Mouse (Mus musculus) regulatory T cell (primary cell): ENCODE measurements around the gene Slirp.

ENCODE experiments used
- in situ Hi-C: fragments of 300-600 bp; cut with MboI, MseI; formaldehyde crosslinking; loops from one replicate; pipeline ENCODE4 v1.15.1; 2025; ENCODE audit warnings: high pct_unique_total_duplicates

Gene Slirp

GRCm38 (mm10) chr12:87443700-87444122 lies at the start of gene Slirp, which contains the start of gene Alkbh1:
Gene Slirp, plus strand, starts transcription at chr12:87443896.
Gene Alkbh1, minus strand, starts transcription at chr12:87444017.
- in situ Hi-C loops, result no loop called here

GRCm38 (mm10) chr12:87394316-87394715 lies 49.4 kb upstream of the Slirp start:
- in situ Hi-C loops, result no loop called here

GRCm38 (mm10) chr12:87397126-87397525 lies 46.6 kb upstream of the Slirp start:
- in situ Hi-C loops, result no loop called here

- in situ Hi-C loops, result no loop called here
Measured at GRCm38 (mm10) chr12:87397811-87398417, 45.8 kb upstream of the Slirp start.

- in situ Hi-C loops, result no loop called here
Measured at GRCm38 (mm10) chr12:87399119-87399819, 44.4 kb upstream of the Slirp start.

GRCm38 (mm10) chr12:87401883-87402282 lies 41.8 kb upstream of the Slirp start:
- in situ Hi-C loops, result no loop called here

- in situ Hi-C loops, result no loop called here
Measured at GRCm38 (mm10) chr12:87405165-87405564, 38.5 kb upstream of the Slirp start.

GRCm38 (mm10) chr12:87405721-87406120 lies 38.0 kb upstream of the Slirp start:
- in situ Hi-C loops, result no loop called here

- in situ Hi-C loops, result no loop called here
Measured at GRCm38 (mm10) chr12:87407869-87408605, 35.7 kb upstream of the Slirp start.

GRCm38 (mm10) chr12:87409123-87409522 lies 34.6 kb upstream of the Slirp start:
- in situ Hi-C loops, result no loop called here

- in situ Hi-C loops, result no loop called here
Measured at GRCm38 (mm10) chr12:87410999-87411398, 32.7 kb upstream of the Slirp start.

- in situ Hi-C loops, result no loop called here
Measured at GRCm38 (mm10) chr12:87413179-87413790, 30.4 kb upstream of the Slirp start.

GRCm38 (mm10) chr12:87415358-87415757 lies 28.3 kb upstream of the Slirp start:
- in situ Hi-C loops, result no loop called here

GRCm38 (mm10) chr12:87416690-87417089 lies 27.0 kb upstream of the Slirp start:
- in situ Hi-C loops, result no loop called here

GRCm38 (mm10) chr12:87418921-87419320 lies 24.8 kb upstream of the Slirp start:
- in situ Hi-C loops, result no loop called here

- in situ Hi-C loops, result no loop called here
Measured at GRCm38 (mm10) chr12:87419974-87420485, 23.7 kb upstream of the Slirp start.

- in situ Hi-C loops, result no loop called here
Measured at GRCm38 (mm10) chr12:87421708-87422507, 21.8 kb upstream of the Slirp start.

- in situ Hi-C loops, result no loop called here
Measured at GRCm38 (mm10) chr12:87423700-87424099, 20.0 kb upstream of the Slirp start.

- in situ Hi-C loops, result no loop called here
Measured at GRCm38 (mm10) chr12:87424516-87424915, 19.2 kb upstream of the Slirp start.

GRCm38 (mm10) chr12:87426354-87427031 lies 17.2 kb upstream of the Slirp start:
- in situ Hi-C loops, result no loop called here
